Mouse (Mus musculus): ENCODE data around the gene Hsd17b14. TPM values are rescaled to one million over a fixed set of nuclear protein-coding genes. Genes with fewer than 3 reads are reported as not detected.

Gene Hsd17b14
- 3.1 and 7.0 TPM in 2 replicates for polyA plus RNA-seq (2012; rRNA removed; ENCODE audit: low replicate concordance)

GRCm38 (mm10) chr7:45554744-45555143 lies at the start of gene Hsd17b14:
Gene Hsd17b14, plus strand, starts transcription at chr7:45554893.

DNA sequence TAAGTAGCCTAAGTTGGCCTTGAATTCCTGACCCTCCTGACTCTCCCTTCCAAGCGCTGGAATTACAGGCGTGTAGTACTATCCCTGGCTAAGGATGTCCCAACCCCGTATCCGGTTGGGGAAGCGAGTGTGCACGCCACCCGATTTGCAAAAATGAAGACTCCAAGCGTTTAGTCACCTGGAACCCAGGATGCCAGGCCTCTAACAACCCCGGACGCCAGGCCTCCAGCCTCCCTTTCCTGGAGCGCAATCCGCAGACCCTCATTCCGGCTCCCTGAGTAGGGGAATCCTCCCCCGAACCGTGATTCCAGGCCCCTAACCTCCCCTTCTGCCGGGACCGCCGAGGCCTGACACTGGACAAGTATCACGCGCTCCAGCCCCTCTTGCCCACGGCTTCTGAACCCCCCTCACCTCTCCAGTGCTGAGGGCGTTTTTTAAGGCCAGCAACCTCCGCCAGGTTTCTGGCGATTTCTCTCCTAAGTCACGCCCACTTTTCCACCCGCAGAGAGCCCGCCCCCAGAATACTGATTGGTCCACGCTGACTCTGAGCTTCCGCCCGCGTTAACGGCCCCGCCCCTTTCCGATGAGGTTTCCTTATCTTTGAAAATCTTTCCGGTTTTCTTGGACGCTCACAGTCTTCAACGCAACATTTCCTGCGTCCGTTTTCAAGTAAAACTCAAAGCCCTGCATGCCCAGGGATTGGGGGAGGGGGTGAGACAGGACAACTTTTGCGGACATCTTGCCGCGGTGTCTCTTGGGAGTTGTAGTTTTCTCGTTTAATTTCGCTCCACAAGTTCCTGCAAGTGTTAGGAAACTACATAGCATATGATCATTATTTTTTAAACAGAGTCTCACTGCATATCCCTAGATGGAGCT lies 44.5 kb upstream of the Hsd17b14 start, which contains the start of gene Nucb1:
Gene Nucb1, minus strand, starts transcription at position 495 of the 876 bp plus-strand sequence.

DNA sequence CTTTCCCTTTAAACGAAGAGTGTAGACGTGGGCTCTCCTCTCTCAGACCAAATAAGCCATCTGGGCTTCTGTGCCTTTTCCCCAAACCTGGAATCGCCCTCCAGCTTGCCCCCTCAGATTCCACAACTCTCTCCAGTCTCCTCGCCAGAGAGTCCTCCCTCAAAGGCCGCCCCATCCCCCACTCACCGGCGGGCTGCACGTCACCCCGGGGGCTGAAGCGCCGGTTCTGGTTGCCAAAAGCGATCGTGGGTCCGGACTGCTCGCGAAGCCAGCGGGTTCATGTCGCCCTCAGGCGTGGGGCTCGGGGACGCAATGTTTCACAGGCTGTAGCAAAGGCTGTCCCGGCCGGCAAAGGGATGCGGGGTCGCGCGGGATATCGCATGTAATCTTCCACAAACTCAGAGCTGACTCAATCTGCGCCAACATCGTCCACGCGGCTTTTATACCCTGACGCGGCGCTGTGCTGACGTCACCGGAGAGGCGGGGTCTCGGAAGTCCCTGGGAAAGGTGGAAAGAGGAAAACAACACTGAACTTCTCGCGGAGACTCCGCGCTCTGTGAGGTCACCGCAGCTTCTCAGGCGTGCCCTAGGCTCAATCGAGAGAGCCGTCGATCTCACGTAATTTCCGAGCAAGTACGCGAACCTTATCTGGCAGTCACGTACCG lies 28.8 kb upstream of the Hsd17b14 start, which contains the start of the genes Ppp1r15a and Plekha4:
Gene Ppp1r15a, minus strand, starts transcription at position 460 of the 665 bp plus-strand sequence.
Gene Plekha4, plus strand, starts transcription at position 522 of the 665 bp plus-strand sequence.

GRCm38 (mm10) chr7:45570103-45570741 lies 15.5 kb downstream of the Hsd17b14 start, which contains the start of gene Bcat2:
Gene Bcat2, plus strand, starts transcription at chr7:45570153.

DNA sequence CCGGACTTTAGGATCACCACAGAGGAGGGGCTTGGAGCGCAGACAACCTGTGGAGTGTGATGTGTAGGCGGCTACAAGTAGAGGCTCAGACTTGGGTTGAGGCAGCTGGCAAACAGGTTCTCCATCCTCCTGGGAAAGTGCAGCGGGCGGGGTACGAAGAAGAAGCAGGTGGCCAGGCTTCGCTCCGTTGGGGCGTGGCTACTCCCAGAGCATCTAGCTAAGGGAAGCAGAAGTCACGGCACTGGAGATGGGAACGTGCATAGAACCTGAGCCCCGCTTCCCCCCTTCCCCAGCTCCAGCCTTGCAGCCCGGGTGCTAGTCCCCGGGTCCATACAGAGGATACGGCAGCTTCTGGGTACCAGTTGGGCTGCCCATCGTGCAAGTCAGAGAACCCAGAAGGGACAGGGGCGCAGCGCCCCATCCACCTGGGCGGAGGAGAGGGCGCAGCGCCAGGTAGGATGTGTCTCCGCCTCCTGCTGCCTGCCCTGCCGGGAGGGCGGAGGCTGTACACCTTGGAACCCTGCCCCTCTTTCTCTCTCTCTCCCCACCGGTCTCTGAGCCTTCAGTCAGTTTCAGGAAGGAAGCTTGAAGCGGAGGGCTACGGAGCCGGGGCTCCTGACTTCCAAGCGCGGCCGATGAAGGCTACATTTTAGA lies 62.5 kb downstream of the Hsd17b14 start, which contains the start of gene Fut1:
Gene Fut1, plus strand, starts transcription at position 248 of the 654 bp plus-strand sequence.

Other genes starting within 250 kb of the Hsd17b14 start
- gene Trpm4, start 221.1 kb upstream of the Hsd17b14 start, polyA plus RNA-seq (2012; rRNA removed; ENCODE audit: low replicate concordance): 20.9 and 38.3 TPM in 2 replicates
- gene Hrc, start 219.6 kb upstream of the Hsd17b14 start, polyA plus RNA-seq (2012; rRNA removed; ENCODE audit: low replicate concordance): 0.30 and 1.2 TPM in 2 replicates
- gene Ppfia3, start 187.9 kb upstream of the Hsd17b14 start, polyA plus RNA-seq (2012; rRNA removed; ENCODE audit: low replicate concordance): 2.0 and 2.5 TPM in 2 replicates
- 4.4 and 34.4 TPM in 2 replicates for gene Lin7b, start 184.3 kb upstream of the Hsd17b14 start, polyA plus RNA-seq (2012; rRNA removed; ENCODE audit: low replicate concordance)
- 195 and 299 TPM in 2 replicates for gene Snrnp70, start 159.2 kb upstream of the Hsd17b14 start, polyA plus RNA-seq (2012; rRNA removed; ENCODE audit: low replicate concordance)
- gene Kcna7, start 149.2 kb upstream of the Hsd17b14 start, polyA plus RNA-seq (2012; rRNA removed; ENCODE audit: low replicate concordance): 0.07 and 0.18 TPM in 2 replicates
- 0.13 and 1.2 TPM in 2 replicates for gene Ntf5, start 141.2 kb upstream of the Hsd17b14 start, polyA plus RNA-seq (2012; rRNA removed; ENCODE audit: low replicate concordance)
- gene Lhb, start 134.1 kb upstream of the Hsd17b14 start, polyA plus RNA-seq (2012; rRNA removed; ENCODE audit: low replicate concordance): not detected in 2 replicates
- 95.5 and 128 TPM in 2 replicates for gene Gys1, start 120.0 kb upstream of the Hsd17b14 start, polyA plus RNA-seq (2012; rRNA removed; ENCODE audit: low replicate concordance)
- 41.3 and 83.3 TPM in 2 replicates for gene Ruvbl2, start 116.8 kb upstream of the Hsd17b14 start, polyA plus RNA-seq (2012; rRNA removed; ENCODE audit: low replicate concordance)
- 2,999 and 3,958 TPM in 2 replicates for gene Ftl1, start 95.0 kb upstream of the Hsd17b14 start, polyA plus RNA-seq (2012; rRNA removed; ENCODE audit: low replicate concordance)
- 94.4 and 133 TPM in 2 replicates for gene Bax, start 88.0 kb upstream of the Hsd17b14 start, polyA plus RNA-seq (2012; rRNA removed; ENCODE audit: low replicate concordance)
- gene Tulp2, start 73.0 kb upstream of the Hsd17b14 start, polyA plus RNA-seq (2012; rRNA removed; ENCODE audit: low replicate concordance): 0.20 and 0.76 TPM in 2 replicates
- 5.0 and 20.5 TPM in 2 replicates for gene Gm45808, start 68.1 kb upstream of the Hsd17b14 start, polyA plus RNA-seq (2012; rRNA removed; ENCODE audit: low replicate concordance)
- gene Dhdh, start 66.1 kb upstream of the Hsd17b14 start, polyA plus RNA-seq (2012; rRNA removed; ENCODE audit: low replicate concordance): 21.6 and 53.7 TPM in 2 replicates
- gene Nucb1, start 44.5 kb upstream of the Hsd17b14 start, polyA plus RNA-seq (2012; rRNA removed; ENCODE audit: low replicate concordance): 427 and 466 TPM in 2 replicates
- 26.7 and 32.6 TPM in 2 replicates for gene Ppp1r15a, start 28.6 kb upstream of the Hsd17b14 start, polyA plus RNA-seq (2012; rRNA removed; ENCODE audit: low replicate concordance)
- 12.8 and 21.4 TPM in 2 replicates for gene Plekha4, start 28.6 kb upstream of the Hsd17b14 start, polyA plus RNA-seq (2012; rRNA removed; ENCODE audit: low replicate concordance)
- 143 and 215 TPM in 2 replicates for gene Bcat2, start 15.3 kb downstream of the Hsd17b14 start, polyA plus RNA-seq (2012; rRNA removed; ENCODE audit: low replicate concordance)
- 0.78 and 1.8 TPM in 2 replicates for gene Fgf21, start 60.6 kb downstream of the Hsd17b14 start, polyA plus RNA-seq (2012; rRNA removed; ENCODE audit: low replicate concordance)
- 0.07 and 0.24 TPM in 2 replicates for gene Fut1, start 62.4 kb downstream of the Hsd17b14 start, polyA plus RNA-seq (2012; rRNA removed; ENCODE audit: low replicate concordance)
- gene Izumo1, start 66.9 kb downstream of the Hsd17b14 start, polyA plus RNA-seq (2012; rRNA removed; ENCODE audit: low replicate concordance): 0.41 and 1.0 TPM in 2 replicates
- 38.6 and 65.4 TPM in 2 replicates for gene Rasip1, start 72.6 kb downstream of the Hsd17b14 start, polyA plus RNA-seq (2012; rRNA removed; ENCODE audit: low replicate concordance)
- gene Mamstr, start 85.1 kb downstream of the Hsd17b14 start, polyA plus RNA-seq (2012; rRNA removed; ENCODE audit: low replicate concordance): 7.2 and 11.2 TPM in 2 replicates
- 0.03 and 21.7 TPM in 2 replicates for gene Fut2, start 111.5 kb downstream of the Hsd17b14 start, polyA plus RNA-seq (2012; rRNA removed; ENCODE audit: low replicate concordance)
- not detected in 2 replicates for gene Ntn5, start 129.1 kb downstream of the Hsd17b14 start, polyA plus RNA-seq (2012; rRNA removed; ENCODE audit: low replicate concordance)
- gene Sec1, start 139.5 kb downstream of the Hsd17b14 start, polyA plus RNA-seq (2012; rRNA removed; ENCODE audit: low replicate concordance): 0.23 and 0.30 TPM in 2 replicates
- gene Car11, start 144.9 kb downstream of the Hsd17b14 start, polyA plus RNA-seq (2012; rRNA removed; ENCODE audit: low replicate concordance): 17.8 and 42.8 TPM in 2 replicates
- gene Dbp, start 150.2 kb downstream of the Hsd17b14 start, polyA plus RNA-seq (2012; rRNA removed; ENCODE audit: low replicate concordance): 63.6 and 77.9 TPM in 2 replicates
- 753 and 1,942 TPM in 2 replicates for gene Rpl18, start 160.6 kb downstream of the Hsd17b14 start, polyA plus RNA-seq (2012; rRNA removed; ENCODE audit: low replicate concordance)
- 36.9 and 48.7 TPM in 2 replicates for gene Sphk2, start 163.1 kb downstream of the Hsd17b14 start, polyA plus RNA-seq (2012; rRNA removed; ENCODE audit: low replicate concordance)
- gene Fam83e, start 166.3 kb downstream of the Hsd17b14 start, polyA plus RNA-seq (2012; rRNA removed; ENCODE audit: low replicate concordance): 0.42 and 0.51 TPM in 2 replicates
- gene Spaca4, start 170.9 kb downstream of the Hsd17b14 start, polyA plus RNA-seq (2012; rRNA removed; ENCODE audit: low replicate concordance): not detected in 2 replicates
- gene Lmtk3, start 228.8 kb downstream of the Hsd17b14 start, polyA plus RNA-seq (2012; rRNA removed; ENCODE audit: low replicate concordance): 0.63 and 25.3 TPM in 2 replicates
- gene Sult2b1, start 229.8 kb downstream of the Hsd17b14 start, polyA plus RNA-seq (2012; rRNA removed; ENCODE audit: low replicate concordance): 0.23 and 2.8 TPM in 2 replicates